Mouse (Mus musculus) ovary, postnatal 10 days (tissue): ENCODE measurements around the gene Tex14.
"Not testable (repeated sequence)": the region's sequence is repeated elsewhere in the genome, so short reads cannot be mapped to it uniquely, and the experiment has no call there.

Experiments
- DNase-seq: peaks from one replicate; pipeline ENCODE4 v3.0.0; 2022; ENCODE audit warnings: low spot score

Tex14 gene

DNA sequence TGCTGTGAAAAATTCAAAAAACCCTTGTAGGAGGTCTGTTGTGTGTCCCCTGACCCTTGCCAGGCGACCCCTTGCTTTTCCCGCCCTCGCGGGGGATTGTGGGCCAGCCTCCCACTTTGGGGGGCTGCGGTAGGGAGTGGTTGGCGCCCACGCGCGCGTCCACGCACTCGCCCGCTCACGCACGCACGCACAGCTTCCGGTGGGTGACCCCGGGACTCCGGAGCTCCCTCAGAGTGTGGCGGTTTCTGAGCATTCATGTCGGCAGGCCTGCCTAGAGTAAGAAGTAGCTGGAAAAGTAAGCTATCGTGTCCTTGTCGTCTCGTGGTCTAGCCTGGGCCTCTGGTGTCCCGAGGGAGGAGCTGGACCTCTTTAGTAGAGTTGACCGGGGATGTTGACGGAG is at the start of gene Tex14, which contains the start of gene Rad51c:
Gene Tex14 (plus strand): TSS at position 190 of the 400 bp plus-strand sequence.
Gene Rad51c (minus strand): TSS at position 79 of the 400 bp plus-strand sequence.
- DNase-seq, result no peak

DNA sequence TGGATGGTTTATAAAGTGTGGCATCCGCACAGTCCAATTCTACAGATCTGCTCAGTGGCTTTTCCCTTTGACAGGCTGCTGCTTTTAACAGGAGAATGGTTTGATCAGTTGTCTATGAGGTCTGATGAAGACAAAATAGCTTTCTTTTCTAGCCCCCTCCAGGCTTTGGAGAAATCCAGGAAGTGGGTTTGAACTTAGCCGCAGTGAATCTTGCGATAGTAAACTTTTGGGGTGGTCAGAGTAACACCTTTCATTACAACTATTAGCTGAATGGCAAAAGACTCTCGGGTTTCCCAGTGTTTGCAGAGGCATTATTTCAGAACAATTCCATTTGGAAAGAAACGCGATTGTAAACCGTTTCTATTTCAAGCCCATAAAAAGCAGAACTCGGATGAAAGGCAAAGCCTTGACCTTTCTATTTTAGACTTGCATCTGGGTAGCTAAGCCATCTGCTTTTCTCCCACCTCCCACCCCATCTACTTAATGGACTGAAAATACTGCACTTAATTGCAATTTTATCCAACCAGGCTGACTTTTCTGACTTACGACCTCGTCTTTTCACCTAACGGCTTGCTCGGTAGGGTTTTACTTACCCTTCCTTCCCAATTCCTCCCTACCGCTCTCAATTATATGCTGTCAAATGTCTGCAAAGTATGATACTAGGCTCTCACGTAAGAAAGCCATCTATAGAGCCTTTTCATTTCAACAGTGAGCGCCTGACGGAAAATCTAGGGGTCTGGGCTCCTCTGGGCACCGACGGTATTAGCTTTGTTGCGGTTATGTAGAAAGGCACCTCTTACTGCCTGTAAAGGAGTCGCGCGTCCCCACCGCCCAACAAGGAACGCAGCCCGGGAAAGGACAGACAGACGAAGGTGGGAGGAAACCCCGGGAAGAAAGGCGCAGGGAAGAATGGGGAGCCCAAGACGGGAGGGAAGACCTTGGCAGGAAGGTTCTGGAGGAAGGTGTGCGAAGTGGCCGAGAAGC is 47.3 kb upstream of the Tex14 start:
- no peak for DNase-seq

DNA sequence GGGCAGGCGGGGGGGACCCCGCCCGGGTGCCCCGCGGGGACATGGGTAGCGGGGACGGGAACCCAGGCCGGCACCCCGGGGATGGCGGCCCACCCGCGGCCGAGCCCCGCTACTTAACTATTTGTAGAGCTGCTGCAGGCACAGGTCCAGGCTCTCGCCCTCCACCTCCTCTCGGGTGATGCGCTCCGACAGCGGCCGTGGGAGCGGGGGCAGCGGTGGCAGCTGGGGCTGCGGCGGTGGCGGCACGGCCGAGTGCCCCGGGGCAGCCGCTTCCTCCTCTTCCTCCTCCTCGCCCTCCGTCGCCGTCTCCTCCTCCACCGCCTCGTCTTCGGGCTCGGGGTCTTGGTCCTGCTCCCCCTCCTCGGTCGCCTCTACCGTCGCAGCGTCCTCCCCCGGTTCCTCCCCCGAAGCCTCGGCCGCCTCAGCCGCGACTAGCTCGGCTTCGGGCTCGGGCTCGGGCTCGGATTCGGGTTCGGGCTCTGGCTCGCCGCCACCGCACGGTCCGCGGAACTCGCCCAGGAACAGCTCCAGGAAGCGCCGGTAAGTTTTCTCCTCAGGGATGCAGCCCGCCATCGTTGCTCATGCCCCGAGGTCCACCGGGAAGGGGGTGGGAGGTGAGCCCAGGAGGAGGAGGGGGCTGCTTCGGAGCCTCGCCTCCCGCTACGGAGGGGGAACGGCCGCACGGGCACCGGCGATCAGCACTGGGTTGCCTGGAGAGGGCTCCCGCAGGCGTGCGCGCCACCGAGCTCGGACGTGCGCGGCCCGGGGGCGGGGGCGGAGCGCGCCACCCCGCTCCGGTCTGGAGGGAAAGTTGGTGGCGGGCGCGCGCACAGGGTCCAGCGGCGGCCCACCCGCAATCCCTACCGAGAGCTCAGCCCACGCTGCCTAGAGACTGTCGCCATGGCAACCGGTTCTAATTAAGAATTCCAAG is 46.3 kb upstream of the Tex14 start, which contains the start of gene Ppm1e:
Gene Ppm1e (minus strand): TSS at position 693 of the 931 bp plus-strand sequence.
- DNase-seq, result peak; percentile 57

DNA sequence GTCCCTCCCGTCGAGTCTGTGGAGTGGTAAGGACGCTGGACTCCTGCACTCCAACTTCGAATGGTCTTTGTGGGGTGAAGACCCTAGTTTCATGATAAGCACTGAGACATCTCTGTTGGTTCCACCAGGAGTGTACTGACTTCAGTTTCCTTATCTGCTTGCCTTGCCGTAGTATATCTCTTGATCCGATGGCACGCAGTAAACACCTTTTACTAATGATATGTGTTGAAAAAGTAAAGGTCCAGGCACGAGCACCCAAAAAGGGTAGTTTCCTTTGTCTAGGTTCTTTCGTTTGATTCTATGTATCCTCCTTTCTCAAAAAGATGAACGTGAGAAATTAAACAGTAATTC is 45.6 kb upstream of the Tex14 start:
- DNase-seq, result no peak

DNA sequence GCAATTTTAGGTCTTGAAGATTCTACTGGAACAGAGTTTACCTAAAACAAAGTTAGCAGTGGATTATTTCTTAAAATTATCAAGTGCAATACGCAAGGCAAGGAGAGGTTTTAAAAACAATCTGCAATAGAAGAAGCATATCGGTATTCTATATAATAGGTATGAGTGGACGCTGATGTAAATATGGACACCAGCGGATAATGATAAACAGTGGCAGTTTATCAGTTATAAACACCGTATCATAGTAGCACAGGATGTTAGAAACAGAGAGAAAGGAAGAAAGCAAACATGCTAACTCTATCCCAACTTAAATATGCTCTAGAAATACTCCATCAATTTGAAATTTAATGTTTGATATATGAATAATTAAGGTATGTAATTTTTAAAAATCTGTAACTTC is 39.7 kb upstream of the Tex14 start:
- DNase-seq, result no peak

DNA sequence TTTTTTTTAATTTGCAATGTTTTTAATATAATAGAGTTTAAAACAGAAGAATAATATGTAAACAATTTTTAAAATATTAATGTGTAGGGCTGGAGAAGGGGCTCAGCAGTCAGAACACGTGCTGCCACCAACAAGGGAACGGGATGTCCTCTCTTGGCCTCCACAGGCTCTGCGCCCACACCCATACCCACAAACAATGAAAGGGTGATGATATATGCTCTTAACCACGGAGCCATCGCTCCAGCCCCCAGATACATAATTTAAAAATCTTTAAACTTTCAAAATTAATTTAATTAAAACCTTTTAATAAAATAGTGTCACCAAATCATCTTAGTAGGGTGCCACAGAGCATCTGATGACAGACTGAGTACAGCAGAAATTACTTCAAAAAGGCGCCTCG is 37.8 kb upstream of the Tex14 start:
- no peak for DNase-seq

DNA sequence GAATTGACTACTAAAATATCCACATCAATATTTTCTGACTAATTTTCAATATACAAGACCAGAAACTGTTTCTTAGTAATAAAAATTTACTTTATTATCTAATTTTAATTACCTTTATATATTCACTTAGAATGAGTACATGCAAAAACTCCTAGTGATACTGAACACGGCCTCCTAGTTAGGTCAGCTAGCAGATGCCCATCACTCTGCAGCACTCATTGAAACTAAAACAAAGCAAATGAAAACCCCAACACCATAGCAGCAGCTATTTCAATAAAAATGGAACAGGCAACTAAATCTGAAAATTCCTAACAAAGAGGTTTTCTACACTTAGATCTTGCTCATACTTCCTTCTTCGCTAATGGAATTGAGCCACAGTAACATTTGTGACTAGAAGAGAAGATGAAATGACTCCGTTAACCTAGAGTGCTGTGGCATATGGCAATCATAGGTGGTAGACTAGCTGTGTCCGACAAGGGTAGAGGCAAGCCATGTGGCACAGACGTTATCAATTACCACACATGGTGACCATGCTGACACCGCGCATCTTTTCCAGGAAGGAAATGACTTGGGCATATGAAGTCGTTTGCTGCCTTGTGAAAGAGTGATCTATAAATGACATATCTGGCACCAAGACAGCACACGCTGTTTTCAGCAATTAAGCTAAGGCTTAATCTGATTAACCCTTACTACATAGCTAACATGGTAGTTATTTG is 36.8 kb upstream of the Tex14 start:
- DNase-seq, result no peak

DNA sequence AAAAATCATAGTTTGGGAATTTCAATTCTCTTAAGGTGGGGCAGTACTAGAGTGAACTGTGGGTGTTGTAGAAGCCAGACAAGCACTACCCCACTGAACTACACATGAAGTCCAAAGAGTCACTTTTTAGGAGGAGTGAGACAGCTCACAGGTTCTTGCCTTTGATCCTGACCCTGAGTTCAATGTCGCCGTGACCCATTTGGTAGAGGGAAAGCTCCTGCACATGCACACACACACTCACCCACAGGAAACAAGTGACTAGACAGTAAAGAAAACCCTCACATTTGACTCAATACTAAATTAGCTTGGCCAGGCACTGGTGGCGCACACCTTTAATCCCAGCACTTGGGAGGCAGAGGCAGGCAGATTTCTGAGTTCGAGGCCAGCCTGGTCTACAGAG is 20.3 kb upstream of the Tex14 start:
- no peak for DNase-seq

DNA sequence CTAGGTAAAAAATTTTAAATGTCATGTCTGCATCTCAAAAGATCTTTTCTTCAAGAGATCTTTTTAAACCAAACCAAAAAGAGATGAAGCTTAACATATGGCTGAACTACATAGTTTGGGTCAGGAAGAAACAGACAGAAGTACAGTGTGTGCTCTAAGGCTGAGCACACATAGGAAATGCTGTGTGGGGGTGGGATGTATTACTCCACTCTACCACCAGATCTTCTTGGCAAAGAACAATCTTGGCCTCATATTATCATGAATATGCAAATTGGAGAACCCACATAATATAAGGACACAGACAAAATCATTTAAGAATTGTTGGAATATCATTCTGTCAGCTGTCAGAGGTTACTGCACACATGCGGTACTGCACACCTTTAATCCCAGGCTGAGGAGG is 19.2 kb upstream of the Tex14 start:
- no peak for DNase-seq

DNA sequence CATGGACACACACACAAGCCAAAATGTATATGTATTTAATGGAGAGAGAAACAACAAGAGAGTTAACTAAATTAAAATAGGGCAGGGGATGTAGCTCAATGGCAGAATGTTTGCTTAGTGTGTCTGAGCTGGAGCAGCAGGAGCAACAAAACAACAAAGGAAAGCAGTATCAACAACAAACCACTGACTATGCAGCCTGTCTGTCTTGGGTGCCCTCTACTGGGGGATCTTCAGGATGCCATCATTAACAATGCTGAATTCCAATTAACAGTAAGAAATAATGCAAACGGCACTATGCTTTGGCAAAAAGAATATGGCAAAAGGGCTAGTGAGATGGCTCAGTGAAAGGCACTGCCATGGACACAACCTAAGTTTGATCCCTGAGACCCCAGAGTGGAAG is 11.0 kb upstream of the Tex14 start:
- DNase-seq, result no peak

DNA sequence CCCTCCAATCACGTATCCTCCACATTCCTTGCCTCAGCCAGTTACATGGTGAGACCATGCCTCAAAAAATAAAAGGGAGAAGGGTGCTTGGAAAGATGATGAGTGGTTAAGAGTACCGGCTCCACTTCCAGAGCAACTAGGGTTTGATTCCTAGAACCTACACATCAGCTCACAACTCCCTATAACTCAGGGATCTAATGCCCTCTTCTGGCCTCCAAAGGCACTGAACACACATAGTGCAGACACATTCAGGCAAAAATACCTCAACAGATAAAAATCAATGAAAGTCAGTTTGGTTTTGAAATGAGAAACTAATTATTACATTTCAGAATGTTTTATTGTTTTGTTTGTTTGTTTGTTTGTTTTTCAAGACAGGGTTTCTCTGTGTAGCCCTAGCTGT is 6.5 kb upstream of the Tex14 start:
- no peak for DNase-seq

DNA sequence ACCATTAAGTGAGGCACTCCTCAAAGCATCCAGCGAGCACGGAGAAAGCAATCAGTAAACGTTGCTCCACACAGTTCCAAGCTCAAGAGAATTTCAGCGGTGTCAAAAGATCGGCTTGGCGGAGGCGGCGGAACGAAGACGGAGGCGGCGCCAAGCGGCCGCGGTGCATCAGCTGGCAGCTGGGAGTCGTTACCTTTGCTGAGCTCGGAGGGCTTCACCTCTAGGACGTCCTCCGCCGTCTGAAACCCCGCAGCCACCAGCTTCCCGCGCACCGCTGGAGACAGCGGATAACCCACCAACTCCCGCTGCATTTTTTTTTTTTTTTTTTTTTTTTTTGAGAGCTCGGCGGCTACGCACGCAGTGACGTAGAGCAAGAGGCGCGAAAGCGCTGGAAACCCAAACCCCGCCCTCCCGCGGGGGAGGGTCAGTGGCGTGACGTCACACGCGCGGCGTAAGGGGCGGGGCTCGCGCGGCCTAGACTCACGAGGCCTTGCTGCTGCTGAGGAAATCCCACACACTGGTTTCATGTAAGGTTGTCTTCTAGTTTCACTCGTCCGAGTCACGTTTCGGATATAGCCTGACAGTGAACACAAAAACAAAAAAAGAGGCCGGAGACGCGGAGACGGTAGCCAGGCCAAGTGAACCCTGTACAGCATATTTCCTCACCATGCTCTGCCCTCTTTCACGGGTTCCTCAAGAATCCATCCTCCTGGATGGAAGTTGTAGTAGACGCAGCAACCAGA is 583 bp upstream of the Tex14 start:
- peak; percentile 95 for DNase-seq

DNA sequence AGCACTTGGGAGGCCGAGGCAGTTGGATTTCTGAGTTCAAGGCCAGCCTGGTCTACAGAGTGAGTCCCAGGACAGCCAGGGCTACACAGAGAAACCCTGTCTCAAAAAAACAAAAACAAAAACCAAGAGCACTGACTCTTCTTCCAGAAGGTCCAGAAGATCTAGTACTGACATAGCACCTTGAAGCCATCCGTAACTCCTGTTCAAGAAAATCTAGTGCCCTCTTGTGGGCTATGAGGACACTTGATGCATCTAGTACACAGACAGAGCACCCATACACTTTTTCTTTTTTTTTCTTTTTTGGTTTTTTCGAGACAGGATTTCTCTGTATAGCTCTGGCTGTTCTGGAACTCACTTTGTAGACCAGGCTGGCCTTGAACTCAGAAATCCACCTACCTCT is 8.5 kb downstream of the Tex14 start:
- DNase-seq, result not testable (repeated sequence)

DNA sequence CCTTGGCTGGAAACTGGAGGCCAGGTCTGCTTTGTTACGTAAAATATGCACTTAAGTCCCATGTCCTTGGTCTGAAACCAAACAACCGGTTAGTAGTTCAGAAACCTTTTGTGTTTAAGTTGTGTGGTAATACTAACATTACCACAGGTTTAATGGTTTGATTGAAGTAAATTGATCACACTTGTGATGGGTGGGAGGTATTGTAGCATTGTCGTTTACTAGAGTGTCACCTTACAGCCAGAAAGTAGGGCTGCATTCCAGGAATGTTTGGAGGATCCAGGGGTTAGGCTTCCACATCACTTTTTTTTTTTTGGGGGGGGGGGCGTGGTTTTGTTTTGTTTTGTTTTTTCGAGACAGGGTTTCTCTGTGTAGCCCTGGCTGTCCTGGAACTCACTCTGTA is 11.3 kb downstream of the Tex14 start:
- no peak for DNase-seq

DNA sequence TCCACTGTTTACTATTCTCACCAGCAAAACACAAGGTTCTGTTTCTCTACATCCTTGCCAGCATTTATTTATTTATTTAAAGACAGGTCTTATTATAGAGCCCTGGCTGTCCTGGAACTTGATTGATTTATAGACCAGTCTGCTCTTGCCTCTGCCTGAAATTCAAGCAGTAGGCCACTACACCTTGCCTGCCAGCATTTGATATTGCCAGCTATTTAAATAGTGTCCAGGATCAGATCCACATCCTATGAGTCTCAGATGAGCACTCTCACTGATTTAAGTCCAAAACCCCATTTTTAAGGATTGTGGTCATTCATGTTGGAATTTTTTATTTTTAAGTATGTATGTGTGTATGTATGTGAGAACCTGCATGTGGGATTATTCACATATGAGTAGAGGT is 16.0 kb downstream of the Tex14 start:
- DNase-seq, result no peak

DNA sequence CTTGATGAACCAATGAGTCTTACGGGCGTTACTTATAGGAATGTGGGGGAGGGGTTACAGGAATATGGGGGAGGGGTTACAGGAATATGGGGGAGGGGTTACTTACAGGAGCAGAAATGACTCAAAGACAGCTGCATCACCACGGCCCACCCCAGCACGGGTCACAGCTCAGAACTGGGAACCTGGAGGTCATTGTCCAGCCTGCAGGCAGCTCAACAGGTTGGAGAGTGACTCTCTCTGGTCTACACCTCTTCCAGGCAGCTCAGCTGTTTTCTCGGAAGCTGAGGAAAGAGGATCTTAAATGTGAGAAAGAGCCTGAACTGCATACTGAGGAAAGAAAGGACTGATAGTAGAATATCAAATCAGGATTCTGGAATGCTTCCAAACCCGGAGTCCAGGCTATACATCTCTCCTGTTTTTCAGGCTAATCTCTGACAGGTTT is 16.9 kb downstream of the Tex14 start:
- DNase-seq, result no peak

DNA sequence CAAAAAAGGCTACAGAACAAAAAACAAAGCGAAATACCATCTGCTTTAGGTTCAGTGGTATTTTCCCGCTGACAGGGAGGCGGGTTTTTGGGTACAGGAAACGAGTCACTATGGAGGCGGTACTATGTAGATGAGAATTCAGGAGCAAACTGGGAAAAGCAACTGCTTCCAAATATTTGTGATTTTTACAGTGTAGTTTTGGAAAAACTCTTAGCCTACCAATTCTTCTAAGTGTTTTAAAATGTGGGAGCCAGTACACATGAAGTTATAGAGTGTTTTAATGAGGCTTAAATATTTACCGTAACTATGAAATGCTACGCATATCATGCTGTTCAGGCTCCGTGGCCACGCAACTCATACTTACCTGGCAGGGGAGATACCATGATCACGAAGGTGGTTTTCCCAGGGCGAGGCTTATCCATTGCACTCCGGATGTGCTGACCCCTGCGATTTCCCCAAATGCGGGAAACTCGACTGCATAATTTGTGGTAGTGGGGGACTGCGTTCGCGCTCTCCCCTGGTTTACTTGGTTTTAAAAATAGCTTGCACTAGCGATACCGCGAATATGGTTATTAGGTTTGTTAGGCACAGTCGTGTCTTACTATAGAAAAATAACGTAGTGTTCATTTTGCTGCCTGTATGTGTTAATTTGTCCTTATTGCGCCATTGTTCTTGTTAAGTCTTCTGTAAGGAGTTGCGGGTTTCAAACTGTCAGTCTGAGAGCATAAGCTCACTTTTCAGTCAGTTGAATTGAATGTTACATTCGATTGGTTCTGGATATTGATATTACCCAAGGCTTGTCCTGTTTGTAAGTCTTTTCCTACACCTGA is 17.9 kb downstream of the Tex14 start:
- DNase-seq, result peak; percentile 79

DNA sequence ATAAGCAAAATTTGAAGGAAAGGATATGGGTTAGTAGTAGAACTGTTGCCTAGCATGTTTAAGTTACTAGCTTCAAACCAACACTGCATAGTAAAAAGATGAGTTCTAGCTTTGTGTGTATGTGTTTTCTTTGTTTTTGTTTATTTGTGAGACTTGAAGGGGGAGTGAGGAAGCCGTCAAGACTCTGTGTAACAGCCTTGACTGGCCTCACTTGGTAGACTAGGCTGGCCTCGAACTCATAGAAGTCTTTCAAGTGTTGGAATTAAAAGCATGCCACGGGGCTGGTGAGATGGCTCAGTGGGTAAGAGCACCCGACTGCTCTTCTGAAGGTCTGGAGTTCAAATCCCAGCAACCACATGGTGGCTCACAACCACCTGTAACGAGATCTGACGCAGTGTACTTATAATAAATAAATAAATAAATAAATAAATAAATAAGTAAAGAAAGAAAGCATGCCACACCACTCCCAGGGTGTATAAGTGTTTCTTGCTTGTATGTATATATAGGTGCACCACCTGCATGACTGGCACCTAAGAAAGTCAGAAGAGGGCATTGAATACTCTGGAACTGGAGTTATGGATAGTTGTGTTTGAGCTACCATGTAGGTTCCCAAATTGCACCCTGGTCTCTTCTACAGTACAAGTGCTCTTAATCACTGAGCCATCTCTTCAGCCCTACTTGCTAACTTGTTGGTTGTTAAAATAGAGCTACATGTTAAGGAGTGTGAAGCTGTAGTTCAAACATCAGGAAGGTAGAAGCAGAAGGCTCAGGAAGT is 18.9 kb downstream of the Tex14 start:
- DNase-seq, result no peak

DNA sequence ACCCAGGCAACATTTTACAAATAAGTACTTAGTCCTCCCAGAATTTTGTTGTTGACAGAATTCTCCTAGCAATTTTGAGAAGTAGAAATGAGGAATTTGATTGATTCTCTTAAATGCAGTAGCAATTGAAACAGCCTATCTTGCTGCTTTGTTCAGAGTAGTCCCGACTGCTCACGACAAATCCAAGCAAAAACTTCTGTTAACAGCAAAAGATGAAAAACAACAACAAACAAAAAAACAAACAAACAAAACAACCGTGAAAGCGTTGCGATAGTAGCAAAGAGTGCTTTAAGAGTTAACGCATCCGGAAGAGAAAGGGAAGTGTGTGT is 21.2 kb downstream of the Tex14 start:
- DNase-seq, result no peak
